Mouse (Mus musculus) MEL-GATA-1-ER (cell line): Measurements from ENCODE around the gene Smad6.

Experiments
- DNase-seq: peaks from one replicate; pipeline ENCODE4 v3.0.0-alpha.2; 2012; ENCODE audit warnings: low read depth; ENCODE audit errors: extremely low read depth

Gene Smad6

GRCm38 (mm10) chr9:64021853-64022561, at the start of gene Smad6:
TSS of gene Smad6 (minus strand) at chr9:64022059.
- DNase-seq: peak; percentile 96

- no peak for DNase-seq
Measured at GRCm38 (mm10) chr9:64070674-64071073, 48.8 kb upstream of the Smad6 start.

GRCm38 (mm10) chr9:64069131-64069530, 47.3 kb upstream of the Smad6 start:
- DNase-seq: no peak

GRCm38 (mm10) chr9:64068571-64068970, 46.7 kb upstream of the Smad6 start:
- DNase-seq: no peak

- no peak for DNase-seq
Measured at GRCm38 (mm10) chr9:64067787-64068186, 45.9 kb upstream of the Smad6 start.

GRCm38 (mm10) chr9:64060033-64060539, 38.2 kb upstream of the Smad6 start:
- DNase-seq: no peak

- no peak for DNase-seq
Measured at GRCm38 (mm10) chr9:64057903-64058650, 36.2 kb upstream of the Smad6 start.

- DNase-seq: no peak
Measured at GRCm38 (mm10) chr9:64055162-64055561, 33.3 kb upstream of the Smad6 start.

- no peak for DNase-seq
Measured at GRCm38 (mm10) chr9:64053786-64054185, 31.9 kb upstream of the Smad6 start.

- no peak for DNase-seq
Measured at GRCm38 (mm10) chr9:64051241-64051640, 29.4 kb upstream of the Smad6 start.

GRCm38 (mm10) chr9:64050513-64051065, 28.7 kb upstream of the Smad6 start:
- DNase-seq: no peak

GRCm38 (mm10) chr9:64049471-64050380, 27.9 kb upstream of the Smad6 start:
- no peak for DNase-seq

GRCm38 (mm10) chr9:64045117-64045890, 23.4 kb upstream of the Smad6 start:
- DNase-seq: peak; percentile 91

- DNase-seq: no peak
Measured at GRCm38 (mm10) chr9:64044343-64044742, 22.5 kb upstream of the Smad6 start.

GRCm38 (mm10) chr9:64042911-64043310, 21.1 kb upstream of the Smad6 start:
- DNase-seq: no peak

- no peak for DNase-seq
Measured at GRCm38 (mm10) chr9:64042216-64042615, 20.4 kb upstream of the Smad6 start.

GRCm38 (mm10) chr9:64029908-64030631, 8.2 kb upstream of the Smad6 start:
- DNase-seq: no peak

GRCm38 (mm10) chr9:64025565-64025964, 3.7 kb upstream of the Smad6 start:
- no peak for DNase-seq

GRCm38 (mm10) chr9:64024976-64025375, 3.1 kb upstream of the Smad6 start:
- no peak for DNase-seq
